Mouse (Mus musculus): ENCODE data around the gene Ints2. TPM values are rescaled to one million over a fixed set of nuclear protein-coding genes. Genes with fewer than 3 reads are reported as not detected.
"Not testable (repeated sequence)": the region's sequence is repeated elsewhere in the genome, so short reads cannot be mapped to it uniquely, and the experiment has no call there.

Ints2 gene
- total RNA-seq (2015; ENCODE audit: low replicate concordance) (3.7 and 8.4 TPM in 2 replicates), total RNA-seq (2017; ENCODE audit: low replicate concordance) (5.6 and 6.8 TPM in 2 replicates)

- ATAC-seq (replicated peaks; ENCODE audit: low FRiP score, poor library complexity, severe bottlenecking): peak; percentile 94
These were observed at the start of gene Ints2 for GRCm38 (mm10) chr11:86257460-86258076. Gene Ints2, minus strand, starts transcription at chr11:86257575.

DNA sequence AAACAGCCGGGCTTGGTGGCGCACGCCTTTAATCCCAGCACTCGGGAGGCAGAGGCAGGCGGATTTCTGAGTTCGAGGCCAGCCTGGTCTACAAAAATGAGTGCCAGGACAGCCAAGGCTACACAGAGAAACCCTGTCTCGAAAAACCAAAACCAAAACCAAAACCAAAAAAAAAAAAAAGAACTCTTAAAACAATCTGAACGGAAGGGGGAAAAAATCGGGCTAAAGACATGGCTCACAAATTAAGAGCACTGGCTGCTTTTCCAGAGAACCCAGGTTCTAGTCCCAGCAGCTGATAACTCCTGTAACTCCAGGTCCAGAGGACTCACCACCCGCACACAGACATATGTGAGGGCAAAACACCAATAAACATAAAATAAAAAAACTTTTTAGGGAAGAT, 34.8 kb upstream of the Ints2 start:
- not testable (repeated sequence) for ATAC-seq (replicated peaks; ENCODE audit: low FRiP score, poor library complexity, severe bottlenecking)

- ATAC-seq (replicated peaks; ENCODE audit: low FRiP score, poor library complexity, severe bottlenecking): no peak
These were observed 34.3 kb upstream of the Ints2 start for GRCm38 (mm10) chr11:86291714-86292113.

GRCm38 (mm10) chr11:86285729-86286128, 28.4 kb upstream of the Ints2 start:
- no peak for ATAC-seq (replicated peaks; ENCODE audit: low FRiP score, poor library complexity, severe bottlenecking)

DNA sequence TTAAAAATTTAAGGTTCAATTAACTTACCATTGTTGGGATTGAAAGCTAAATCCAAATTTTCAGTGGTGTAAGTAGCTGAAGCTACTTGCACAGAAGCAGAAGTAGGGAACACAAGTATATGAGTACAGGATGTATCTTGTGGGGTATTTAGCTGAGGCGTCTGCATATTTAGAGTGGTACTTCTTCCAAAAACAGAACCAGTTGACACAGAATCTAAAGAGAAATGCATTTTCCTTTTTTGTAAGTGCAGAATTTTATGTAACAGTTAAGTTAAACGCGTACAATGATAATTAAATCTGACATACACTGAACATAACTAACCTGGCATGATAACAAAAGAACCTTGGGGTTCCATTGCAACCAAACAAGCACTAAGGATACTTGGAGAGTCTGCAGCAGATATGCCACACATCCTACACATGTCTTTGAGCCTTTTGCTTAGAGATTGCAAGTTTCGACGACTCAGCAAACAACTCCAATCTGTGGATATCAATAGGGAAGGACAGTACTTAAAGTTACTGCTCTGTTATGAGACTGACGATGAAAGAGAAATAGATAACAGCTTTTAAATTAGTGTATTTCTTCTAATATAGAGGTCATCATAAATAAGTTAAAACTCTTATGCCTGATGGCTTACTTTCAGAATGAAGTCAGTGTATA, 21.2 kb upstream of the Ints2 start:
- no peak for ATAC-seq (replicated peaks; ENCODE audit: low FRiP score, poor library complexity, severe bottlenecking)

DNA sequence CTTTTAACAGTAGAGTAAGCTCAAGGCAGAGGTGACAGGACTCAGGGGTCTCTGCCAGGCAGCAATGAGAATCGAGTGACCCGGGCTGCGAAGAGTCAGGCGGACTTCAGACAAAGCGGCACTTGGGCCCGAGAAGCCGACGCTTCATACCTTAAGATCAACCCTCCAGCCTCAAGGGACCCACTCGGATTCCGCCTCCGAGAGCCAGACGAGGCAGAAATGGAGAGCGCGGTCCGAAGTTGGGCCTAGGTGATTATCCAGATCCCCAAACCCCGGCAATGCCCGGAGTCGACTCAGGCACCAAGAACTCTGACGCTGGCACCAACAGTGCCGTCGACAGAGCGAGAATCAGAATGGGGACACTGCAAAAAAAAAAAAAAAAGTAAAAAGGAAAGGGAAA, 321 bp downstream of the Ints2 start:
- peak; percentile 84 for ATAC-seq (replicated peaks; ENCODE audit: low FRiP score, poor library complexity, severe bottlenecking)

GRCm38 (mm10) chr11:86253342-86253741, 4.0 kb downstream of the Ints2 start:
- ATAC-seq (replicated peaks; ENCODE audit: low FRiP score, poor library complexity, severe bottlenecking): no peak

DNA sequence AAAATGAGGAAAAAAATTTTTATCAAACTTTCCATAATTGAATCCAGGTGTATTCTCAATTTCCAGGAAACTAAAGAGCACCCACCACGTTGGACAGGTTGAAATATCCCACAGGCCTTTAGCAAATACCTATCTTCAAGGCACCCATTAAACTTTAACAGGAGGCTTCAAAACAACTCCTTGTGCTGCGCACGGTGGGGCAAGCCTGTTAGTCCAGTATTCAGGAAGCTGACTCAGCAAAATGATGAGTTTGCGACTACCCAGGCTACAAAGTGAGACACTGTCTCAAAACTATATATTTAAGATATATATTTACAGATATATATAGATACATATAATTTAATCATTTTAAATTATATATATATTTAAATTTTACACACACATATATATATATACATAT, 24.9 kb downstream of the Ints2 start:
- no peak for ATAC-seq (replicated peaks; ENCODE audit: low FRiP score, poor library complexity, severe bottlenecking)

GRCm38 (mm10) chr11:86231781-86232350, 25.5 kb downstream of the Ints2 start:
- ATAC-seq (replicated peaks; ENCODE audit: low FRiP score, poor library complexity, severe bottlenecking): no peak

- ATAC-seq (replicated peaks; ENCODE audit: low FRiP score, poor library complexity, severe bottlenecking): 0 out of 2 replicates have a peak, but pooled peaks have one; percentile 43
These were observed 30.7 kb downstream of the Ints2 start for GRCm38 (mm10) chr11:86226646-86227180.

GRCm38 (mm10) chr11:86225761-86226160, 31.6 kb downstream of the Ints2 start:
- no peak for ATAC-seq (replicated peaks; ENCODE audit: low FRiP score, poor library complexity, severe bottlenecking)

- no peak for ATAC-seq (replicated peaks; ENCODE audit: low FRiP score, poor library complexity, severe bottlenecking)
These were observed 45.6 kb downstream of the Ints2 start for GRCm38 (mm10) chr11:86211803-86212202.

DNA sequence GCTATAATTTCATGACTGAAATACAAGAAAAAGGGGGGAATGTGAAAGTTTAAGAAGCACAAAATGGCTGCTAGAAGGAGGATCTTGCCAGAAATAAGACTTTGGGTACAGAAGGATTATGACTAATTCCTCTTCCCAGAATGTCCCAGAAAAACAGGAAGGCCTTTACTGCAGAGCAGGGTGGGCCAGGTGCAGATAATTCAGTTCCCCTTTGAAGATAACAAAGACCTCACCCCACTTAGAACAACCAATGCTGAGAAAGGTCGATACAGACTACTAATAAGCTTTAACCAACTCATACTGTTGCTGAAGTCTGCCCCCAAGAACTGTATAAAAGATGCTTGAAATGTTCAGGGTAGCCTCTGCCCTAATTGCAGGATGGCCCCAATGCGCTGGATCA, 48.3 kb downstream of the Ints2 start:
- no peak for ATAC-seq (replicated peaks; ENCODE audit: low FRiP score, poor library complexity, severe bottlenecking)

GRCm38 (mm10) chr11:86205876-86206275, 51.5 kb downstream of the Ints2 start:
- ATAC-seq (replicated peaks; ENCODE audit: low FRiP score, poor library complexity, severe bottlenecking): no peak

DNA sequence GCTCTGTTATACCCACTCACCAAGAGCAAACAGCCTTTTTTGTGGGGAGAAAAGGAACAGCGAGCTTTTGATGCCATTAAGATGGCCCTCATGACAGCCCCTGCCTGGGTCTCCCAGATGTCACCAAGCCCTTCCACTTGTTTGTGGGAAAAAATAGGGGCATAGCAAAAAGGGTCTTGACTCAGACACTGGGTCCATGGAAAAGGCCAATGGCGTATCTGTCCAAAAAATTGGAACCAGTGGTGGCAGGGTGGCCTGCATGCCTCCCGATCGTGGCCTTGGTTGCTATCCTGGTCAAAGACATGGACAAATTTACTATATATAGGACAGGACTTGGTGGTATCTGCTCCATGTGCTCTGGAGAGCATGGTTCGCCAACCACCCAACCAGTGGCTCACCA, 52.3 kb downstream of the Ints2 start:
- no peak for ATAC-seq (replicated peaks; ENCODE audit: low FRiP score, poor library complexity, severe bottlenecking)

- 0 out of 2 replicates have a peak, but pooled peaks have one; percentile 34 for ATAC-seq (replicated peaks; ENCODE audit: low FRiP score, poor library complexity, severe bottlenecking)
These were observed 55.3 kb downstream of the Ints2 start for GRCm38 (mm10) chr11:86201901-86202675.

DNA sequence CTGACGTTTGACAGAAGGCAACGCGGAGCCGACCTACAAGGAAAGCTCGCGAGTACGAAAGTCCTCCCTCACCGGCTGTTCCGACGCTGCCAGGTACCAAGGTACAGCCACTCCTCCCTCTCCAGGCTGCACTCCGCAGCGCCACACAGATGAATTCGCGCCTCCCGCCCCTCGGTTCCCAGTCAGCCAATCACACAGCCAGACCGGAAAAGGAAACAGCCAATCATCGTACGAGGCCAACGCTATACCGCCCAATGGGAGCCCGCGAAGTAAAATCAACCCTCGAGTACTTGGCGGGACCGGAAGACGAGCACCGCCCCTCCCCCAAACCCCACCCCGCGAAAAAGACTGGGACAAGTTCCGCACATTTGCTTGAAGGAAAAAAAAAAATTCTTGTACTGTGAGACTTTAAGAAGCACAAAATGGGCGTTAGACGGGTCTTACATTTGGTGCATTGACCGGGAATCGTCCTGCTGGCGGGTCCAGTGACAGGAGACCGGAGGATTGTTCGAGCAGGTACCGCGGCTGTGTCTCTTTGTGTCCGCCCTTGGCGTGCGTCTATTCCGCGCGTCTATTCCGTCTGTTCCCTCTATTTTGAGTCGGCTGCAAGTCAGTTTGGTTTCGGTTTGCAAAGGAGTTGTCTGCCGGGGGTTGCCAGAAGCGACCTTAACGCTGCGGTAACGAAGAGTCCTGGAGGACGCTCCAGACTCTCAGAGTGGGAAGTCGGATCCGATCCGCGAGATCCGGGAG, 56.2 kb downstream of the Ints2 start, which contains the start of gene Brip1:
TSS of gene Brip1 (minus strand) at position 157 of the 750 bp plus-strand sequence.
- peak; percentile 98 for ATAC-seq (replicated peaks; ENCODE audit: low FRiP score, poor library complexity, severe bottlenecking)

- peak; percentile 55 for ATAC-seq (replicated peaks; ENCODE audit: low FRiP score, poor library complexity, severe bottlenecking)
These were observed 56.8 kb downstream of the Ints2 start for GRCm38 (mm10) chr11:86200460-86201021.

DNA sequence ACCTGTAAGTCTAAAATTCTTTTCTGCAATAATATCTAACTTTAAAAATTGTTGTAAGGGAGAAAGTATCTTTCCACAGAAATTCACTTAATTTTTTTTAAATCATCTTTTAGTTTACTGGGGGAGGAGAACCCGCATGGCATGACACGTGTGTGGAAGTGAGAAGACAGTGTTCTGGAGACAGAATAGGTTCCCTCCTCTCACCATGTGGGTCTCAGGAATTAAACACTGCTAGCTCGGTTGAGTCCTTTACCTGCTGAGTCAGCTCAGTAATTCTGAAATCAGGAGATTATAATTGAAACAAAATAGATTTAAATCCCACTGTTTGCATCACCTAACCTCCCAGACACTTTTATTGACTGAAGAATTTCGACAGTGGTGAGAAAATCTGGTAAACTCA, 57.6 kb downstream of the Ints2 start:
- ATAC-seq (replicated peaks; ENCODE audit: low FRiP score, poor library complexity, severe bottlenecking): no peak

Measured in erythroblast, adult 5-6 weeks (primary cell).